Mouse (Mus musculus) central nervous system, embryonic 14 days (tissue): ENCODE data around the gene Gm21093. TPM values are rescaled to one million over a fixed set of nuclear protein-coding genes. Genes with fewer than 3 reads are reported as not detected.

Source experiments
- polyA plus RNA-seq: library from polyadenylated mRNA; depleted of rRNA; stranded (reverse); fragments of >200 nt; gene quantifications from 2 replicates; pipeline ENCODE4 v1.2.3, GENCODE M21; 2012; rRNA removed

Gene Gm21093
- 0.77 and 1.3 TPM in 2 replicates for polyA plus RNA-seq

GRCm38 (mm10) chr4:42034626-42035025, at the start of gene Gm21093:
TSS of gene Gm21093 (minus strand) at chr4:42034726.

Other genes with a start within 250 kb of the Gm21093 start
- gene Gm21541, start 131.1 kb downstream of the Gm21093 start, polyA plus RNA-seq = not detected in 2 replicates
- 3.9 and 4.7 TPM in 2 replicates for gene Gm20878, start 93.2 kb downstream of the Gm21093 start, polyA plus RNA-seq
- gene Fam205a4, start 68.7 kb downstream of the Gm21093 start, polyA plus RNA-seq = 2.1 and 2.4 TPM in 2 replicates
- gene Gm3893, start 56.5 kb upstream of the Gm21093 start, polyA plus RNA-seq = not detected in 2 replicates
- gene Gm13304, start 80.1 kb upstream of the Gm21093 start, polyA plus RNA-seq = not detected in 2 replicates
- 0.48 and 0.69 TPM in 2 replicates for gene Gm13306, start 118.7 kb upstream of the Gm21093 start, polyA plus RNA-seq
- gene Gm13305, start 133.9 kb upstream of the Gm21093 start, polyA plus RNA-seq = 0.16 TPM in 1 of 2 replicates, not detected in the other
- not detected in 2 replicates for gene Gm10600, start 205.9 kb upstream of the Gm21093 start, polyA plus RNA-seq
- not detected in 2 replicates for gene Ccl21b, start 221.0 kb upstream of the Gm21093 start, polyA plus RNA-seq